Mouse (Mus musculus) CH12.LX (cell line): ENCODE data around the gene Sf3b2. TPM values are rescaled to one million over a fixed set of nuclear protein-coding genes. Genes with fewer than 3 reads are reported as not detected.

ENCODE experiments used
- DNase-seq: peaks from one replicate; pipeline ENCODE4 v3.0.0-alpha.2; 2013; ENCODE audit errors: extremely low read depth
- H3K27ac ChIP-seq: 2 replicates; pipeline ENCODE4 v1.5.1; 2012; ENCODE audit warnings: low read depth, mild to moderate bottlenecking, control low read depth, moderate library complexity; ENCODE audit not compliant: insufficient read depth
- H3K27me3 ChIP-seq: replicated peaks from 2 replicates; pipeline ENCODE3; 2012; ENCODE audit warnings: inconsistent platforms
- H3K36me3 ChIP-seq, 2 experiments: replicated peaks in 1 of 2; 2 replicates each; pipeline versions ENCODE3 to v1.6.1; 2012; ENCODE audit warnings: inconsistent platforms in 1 of 2, low read length in 1 of 2, mild to moderate bottlenecking in 1 of 2, mixed read lengths in 1 of 2, moderate library complexity in 1 of 2; ENCODE audit not compliant: control insufficient read depth in 1 of 2, insufficient read depth in 1 of 2
- H3K4me1 ChIP-seq, 2 experiments: 2 replicates each; pipeline ENCODE4 v1.6.1; 2012; ENCODE audit warnings: inconsistent platforms in 1 of 2, moderate library complexity in 1 of 2; ENCODE audit not compliant: insufficient read depth in 2 of 2, control insufficient read depth in 1 of 2
- H3K4me2 ChIP-seq: 2 replicates; pipeline ENCODE4 v1.6.1; 2012; ENCODE audit warnings: low read depth, mild to moderate bottlenecking, control low read depth; ENCODE audit not compliant: poor library complexity, insufficient read depth, severe bottlenecking
- H3K4me3 ChIP-seq, 3 experiments: fragments of 150-350 bp in 1 of 3; sonication (generic) in 1 of 3; replicated peaks in 1 of 3; 2 replicates each; pipeline versions ENCODE3 to v1.5.1; 2011 to 2012; ENCODE audit warnings: low read depth in 2 of 3, low read length in 2 of 3, mild to moderate bottlenecking in 2 of 3, moderate library complexity in 2 of 3, control low read depth in 1 of 3, improper control_type of control experiment in 1 of 3, inconsistent platforms in 1 of 3, mixed read lengths in 1 of 3; ENCODE audit not compliant: poor library complexity in 1 of 3
- H3K79me2 ChIP-seq: replicated peaks from 2 replicates; pipeline ENCODE4 v1.6.1; 2012; ENCODE audit warnings: mild to moderate bottlenecking, moderate library complexity; ENCODE audit not compliant: control insufficient read depth, poor library complexity, insufficient read depth, severe bottlenecking; ENCODE audit errors: extremely low read depth
- H3K9ac ChIP-seq: 2 replicates; pipeline ENCODE4 v1.6.1; 2012; ENCODE audit warnings: low read depth, mild to moderate bottlenecking, control low read depth, moderate library complexity; ENCODE audit not compliant: insufficient read depth
- H3K9me3 ChIP-seq: replicated peaks from 2 replicates; pipeline ENCODE3; 2012; ENCODE audit warnings: low read length, inconsistent platforms, mixed read lengths
- BHLHE40 ChIP-seq: IDR thresholded peaks from 2 replicates; pipeline ENCODE4 v1.6.1; 2011; ENCODE audit warnings: mild to moderate bottlenecking, low read depth, low read length, improper control_type of control experiment
- CHD1 ChIP-seq: IDR thresholded peaks from 2 replicates; pipeline ENCODE4 v1.6.1; 2012; ENCODE audit warnings: low read depth, low read length, improper control_type of control experiment, inconsistent platforms
- CHD2 ChIP-seq: IDR thresholded peaks from 2 replicates; pipeline ENCODE4 v1.6.1; 2011; ENCODE audit warnings: low read length, improper control_type of control experiment
- CTCF ChIP-seq, 2 experiments: IDR thresholded peaks in 1 of 2; conservative IDR thresholded peaks in 1 of 2; 2 replicates each; pipeline ENCODE4 v1.5.1; 2011 to 2012; ENCODE audit warnings: low read depth in 2 of 2, low read length in 2 of 2, improper control_type of control experiment in 1 of 2, inconsistent platforms in 1 of 2, mild to moderate bottlenecking in 1 of 2, moderate library complexity in 1 of 2
- E2F4 ChIP-seq: IDR thresholded peaks from 2 replicates; pipeline ENCODE4 v1.6.1; 2011; ENCODE audit warnings: low read depth, low read length, improper control_type of control experiment; ENCODE audit not compliant: insufficient replicate concordance
- ELF1 ChIP-seq: IDR thresholded peaks from 2 replicates; pipeline ENCODE4 v1.6.1; 2014; ENCODE audit warnings: low read depth, mild to moderate bottlenecking, inconsistent platforms, low read length, improper control_type of control experiment
- EP300 ChIP-seq: IDR thresholded peaks from 2 replicates; pipeline ENCODE4 v1.6.1; 2011; ENCODE audit warnings: low read length, improper control_type of control experiment
- ETS1 ChIP-seq: conservative IDR thresholded peaks from 2 replicates; pipeline ENCODE4 v1.6.1; 2012; ENCODE audit warnings: low read depth, mild to moderate bottlenecking, inconsistent platforms, low read length, improper control_type of control experiment, moderate library complexity
- GABPA ChIP-seq: IDR thresholded peaks from 2 replicates; pipeline ENCODE4 v1.6.1; 2012; ENCODE audit warnings: low read depth, low read length, improper control_type of control experiment, inconsistent platforms; ENCODE audit not compliant: insufficient replicate concordance
- HCFC1 ChIP-seq: IDR thresholded peaks from 2 replicates; pipeline ENCODE4 v1.6.1; 2012; ENCODE audit warnings: low read depth, mild to moderate bottlenecking, inconsistent platforms, low read length, improper control_type of control experiment
- IRF4 ChIP-seq: IDR thresholded peaks from 2 replicates; pipeline ENCODE4 v1.6.1; 2014; ENCODE audit warnings: low read depth, mild to moderate bottlenecking, inconsistent platforms, low read length, improper control_type of control experiment
- JUN ChIP-seq: IDR thresholded peaks from 2 replicates; pipeline ENCODE4 v1.6.1; 2011; ENCODE audit warnings: low read depth, mild to moderate bottlenecking, low read length, improper control_type of control experiment, moderate library complexity; ENCODE audit not compliant: insufficient read depth
- JUND ChIP-seq: conservative IDR thresholded peaks from 2 replicates; pipeline ENCODE4 v1.6.1; 2011; ENCODE audit warnings: low read depth, low read length, improper control_type of control experiment
- KAT2A ChIP-seq: IDR thresholded peaks from 2 replicates; pipeline ENCODE4 v1.6.1; 2012; ENCODE audit warnings: low read length, improper control_type of control experiment, inconsistent platforms; ENCODE audit not compliant: insufficient replicate concordance
- MAFK ChIP-seq: IDR thresholded peaks from 2 replicates; pipeline ENCODE4 v1.6.1; 2011; ENCODE audit warnings: low read length, improper control_type of control experiment; ENCODE audit not compliant: insufficient replicate concordance
- MAX ChIP-seq: IDR thresholded peaks from 2 replicates; pipeline ENCODE4 v1.6.1; 2011; ENCODE audit warnings: low read length, improper control_type of control experiment
- MAZ ChIP-seq: IDR thresholded peaks from 2 replicates; pipeline ENCODE4 v1.6.1; 2012; ENCODE audit warnings: low read depth, mild to moderate bottlenecking, inconsistent platforms, low read length, improper control_type of control experiment, moderate library complexity
- MEF2A ChIP-seq: IDR thresholded peaks from 2 replicates; pipeline ENCODE4 v1.6.1; 2014; ENCODE audit warnings: low read depth, mild to moderate bottlenecking, inconsistent platforms, low read length, improper control_type of control experiment, borderline replicate concordance
- MXI1 ChIP-seq: IDR thresholded peaks from 2 replicates; pipeline ENCODE4 v1.6.1; 2011; ENCODE audit warnings: mild to moderate bottlenecking, low read depth, low read length, improper control_type of control experiment
- MYC ChIP-seq: IDR thresholded peaks from 2 replicates; pipeline ENCODE4 v1.6.1; 2011; ENCODE audit warnings: low read depth, mild to moderate bottlenecking, improper control_type of control experiment, low read length
- NELFE ChIP-seq: IDR thresholded peaks from 2 replicates; pipeline ENCODE4 v1.6.1; 2011; ENCODE audit warnings: low read depth, low read length, improper control_type of control experiment
- NRF1 ChIP-seq: IDR thresholded peaks from 2 replicates; pipeline ENCODE4 v1.6.1; 2014; ENCODE audit warnings: low read depth, mild to moderate bottlenecking, inconsistent platforms, low read length, improper control_type of control experiment, moderate library complexity
- PAX5 ChIP-seq: IDR thresholded peaks from 2 replicates; pipeline ENCODE4 v1.6.1; 2012; ENCODE audit warnings: low read length, inconsistent platforms, mixed read lengths
- POLR2A ChIP-seq: IDR thresholded peaks from 2 replicates; pipeline ENCODE4 v1.6.1; 2011; ENCODE audit warnings: low read depth, mild to moderate bottlenecking, improper control_type of control experiment, low read length
- POLR2AphosphoS2 ChIP-seq: IDR thresholded peaks from 2 replicates; pipeline ENCODE4 v1.6.1; 2011; ENCODE audit warnings: low read depth, low read length, improper control_type of control experiment
- RAD21 ChIP-seq: IDR thresholded peaks from 2 replicates; pipeline ENCODE4 v1.6.1; 2011; ENCODE audit warnings: low read depth, mild to moderate bottlenecking, low read length, improper control_type of control experiment, moderate library complexity
- RCOR1 ChIP-seq: conservative IDR thresholded peaks from 2 replicates; pipeline ENCODE4 v1.6.1; 2012; ENCODE audit warnings: low read depth, mild to moderate bottlenecking, inconsistent platforms, low read length, improper control_type of control experiment
- SIN3A ChIP-seq: IDR thresholded peaks from 2 replicates; pipeline ENCODE4 v1.6.1; 2012; ENCODE audit warnings: low read length, improper control_type of control experiment, inconsistent platforms
- SMC3 ChIP-seq: IDR thresholded peaks from 2 replicates; pipeline ENCODE4 v1.6.1; 2011; ENCODE audit warnings: low read depth, low read length, improper control_type of control experiment
- TBP ChIP-seq: conservative IDR thresholded peaks from 2 replicates; pipeline ENCODE4 v1.6.1; 2011; ENCODE audit warnings: low read depth, low read length, improper control_type of control experiment
- TCF12 ChIP-seq: IDR thresholded peaks from 2 replicates; pipeline ENCODE4 v1.6.1; 2014; ENCODE audit warnings: low read depth, mild to moderate bottlenecking, inconsistent platforms, low read length, improper control_type of control experiment
- UBTF ChIP-seq: IDR thresholded peaks from 2 replicates; pipeline ENCODE4 v1.6.1; 2012; ENCODE audit warnings: low read depth, mild to moderate bottlenecking, inconsistent platforms, low read length, improper control_type of control experiment, moderate library complexity
- USF1 ChIP-seq: IDR thresholded peaks from 2 replicates; pipeline ENCODE4 v1.6.1; 2014; ENCODE audit warnings: low read depth, mild to moderate bottlenecking, inconsistent platforms, low read length, improper control_type of control experiment
- USF2 ChIP-seq: conservative IDR thresholded peaks from 2 replicates; pipeline ENCODE4 v1.6.1; 2011; ENCODE audit warnings: low read depth, low read length, improper control_type of control experiment
- ZC3H11A ChIP-seq: IDR thresholded peaks from 2 replicates; pipeline ENCODE4 v1.6.1; 2012; ENCODE audit warnings: low read depth, mild to moderate bottlenecking, inconsistent platforms, low read length, improper control_type of control experiment
- ZKSCAN1 ChIP-seq: IDR thresholded peaks from 2 replicates; pipeline ENCODE4 v1.6.1; 2012; ENCODE audit warnings: low read depth, inconsistent platforms, low read length, improper control_type of control experiment, borderline replicate concordance
- ZMIZ1 ChIP-seq: IDR thresholded peaks from 2 replicates; pipeline ENCODE4 v1.6.1; 2012; ENCODE audit warnings: low read depth, mild to moderate bottlenecking, inconsistent platforms, low read length, improper control_type of control experiment
- ZNF384 ChIP-seq: IDR thresholded peaks from 2 replicates; pipeline ENCODE4 v1.6.1; 2012; ENCODE audit warnings: low read depth, low read length, improper control_type of control experiment, inconsistent platforms
- dilution Hi-C: fragments of 300-500 bp; cut with MboI; formaldehyde crosslinking; loops from 2 replicates; pipeline ENCODE4 v1.14.3; 2020; ENCODE audit warnings: low sequenced_read_pairs; ENCODE audit not compliant: extremely low pct_unique_long_range_greater_than_20kb, extremely low pct_ligation_motif_present
- in situ Hi-C: fragments of 300-500 bp; cut with MboI; formaldehyde crosslinking; loops from 3 replicates; pipeline ENCODE4 v1.14.3; 2019; ENCODE audit warnings: low sequenced_read_pairs, low pct_ligation_motif_present, low pct_unique_long_range_greater_than_20kb, mixed read lengths
- polyA plus RNA-seq: library from polyadenylated mRNA; unstranded; fragments of >175 nt; gene quantifications from 2 replicates; pipeline ENCODE4 v1.2.1, GENCODE M21; 2012; ENCODE audit warnings: low read depth; ENCODE audit not compliant: insufficient read length
- total RNA-seq, 2 experiments: library from RNA; depleted of rRNA; stranded (reverse); fragments of 300-350 nt in 1 of 2; fragments of >200 nt in 1 of 2; gene quantifications; 2 replicates each; pipeline ENCODE4 v1.2.3; 2012 to 2014

The Sf3b2 gene
- total and polyA plus RNA-seq, 3 experiments, result 161 to 238 (median 191) TPM

DNA sequence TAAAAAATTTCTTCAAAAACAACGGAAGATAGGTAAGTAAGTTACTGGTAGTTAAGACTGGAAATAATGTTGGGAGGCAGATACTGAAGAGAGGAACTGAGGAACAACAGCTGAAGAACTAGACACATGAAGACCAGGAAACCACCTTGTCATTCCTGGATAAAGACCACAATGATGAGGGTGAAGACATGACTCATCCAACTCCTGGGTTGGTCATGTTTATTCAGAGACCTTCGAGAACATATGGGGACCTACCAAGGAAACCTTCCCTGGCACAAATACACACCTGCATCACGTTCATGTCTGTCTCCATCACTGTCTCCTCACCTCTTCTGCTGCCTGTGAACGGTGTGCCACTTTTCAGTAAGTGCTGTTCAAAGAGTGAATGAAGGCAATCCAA, 71.2 kb downstream of the Sf3b2 start:
- Histone ChIP-seq H3K27me3 (no peaks in the 10 kb centered on the region), H3K9me3 (no peaks in the 10 kb centered on the region), H3K79me2 (peaks cover 2% of the 10 kb centered on the region; the same call in 1 of the 2 replicates), H3K36me3 (no peaks in the 10 kb centered on the region), H3K27ac (no peak overlapping the region), H3K4me2 (no peak overlapping the region), H3K9ac (no peak overlapping the region), H3K4me3 (no peak overlapping the region), H3K4me1 (peaks cover 15 to 40% of the 10 kb centered on the region in 2 experiments)
- in situ Hi-C loops, result no loop called here
- DNase-seq, result no peak
- no peak for TF ChIP-seq CTCF (conservative IDR thresholded peaks at IDR 0.05 in 1 of 2, IDR thresholded peaks at IDR 0.05 in 1 of 2; ENCODE audit: low read depth in 2 of 2, low read length in 2 of 2)
- TF ChIP-seq MAZ, result no peak
- 0 out of 2 replicates have a peak, but pooled peaks have one; percentile 35 for TF ChIP-seq RCOR1
- no peak for TF ChIP-seq GABPA
- TF ChIP-seq EP300, result peak; percentile 74
- TF ChIP-seq JUND, result peak; percentile 57
- TF ChIP-seq POLR2AphosphoS2, result no peak
- no peak for TF ChIP-seq MAFK
- no peak for TF ChIP-seq NELFE
- no peak for TF ChIP-seq MXI1
- no peak for TF ChIP-seq TBP
- no peak for TF ChIP-seq ZMIZ1
- peak; percentile 57; the same call in 1 of the 2 replicates for TF ChIP-seq JUN
- TF ChIP-seq UBTF, result no peak
- no peak for TF ChIP-seq ZC3H11A
- TF ChIP-seq USF1, result no peak
- no peak for TF ChIP-seq SIN3A
- TF ChIP-seq ELF1, result no peak
- TF ChIP-seq PAX5, result no peak
- TF ChIP-seq TCF12, result peak; percentile 55; the same call in 1 of the 2 replicates
- no peak for TF ChIP-seq MAX
- TF ChIP-seq ETS1, result peak; percentile 50; the same call in 1 of the 2 replicates
- no peak for TF ChIP-seq RAD21
- no peak for TF ChIP-seq MYC
- no peak for TF ChIP-seq USF2
- no peak for TF ChIP-seq NRF1
- no peak for TF ChIP-seq POLR2A
- no peak for TF ChIP-seq ZNF384
- TF ChIP-seq BHLHE40, result peak; percentile 73
- TF ChIP-seq ZKSCAN1, result no peak
- TF ChIP-seq HCFC1, result no peak
- TF ChIP-seq KAT2A, result no peak
- peak; percentile 39; the same call in 1 of the 2 replicates for TF ChIP-seq MEF2A
- TF ChIP-seq IRF4, result peak; percentile 64
- TF ChIP-seq E2F4, result no peak
- no peak for TF ChIP-seq SMC3
- TF ChIP-seq CHD1, result no peak
- no peak for TF ChIP-seq CHD2
- dilution Hi-C loops, result no loop called here
